Mouse (Mus musculus) midbrain, embryonic 14.5 days (tissue): ENCODE measurements around the gene Gm17409. TPM values are rescaled to one million over a fixed set of nuclear protein-coding genes. Genes with fewer than 3 reads are reported as not detected.

Experiments used
- ATAC-seq: fragments of 200-750 bp; cut with Nextera tagmentation; 2 replicates; pipeline ENCODE4 v1.8.0; 2017; ENCODE audit warnings: moderate number of reproducible peaks, moderate library complexity; ENCODE audit not compliant: low FRiP score, low TSS enrichment
- DNase-seq: peaks from one replicate; pipeline ENCODE4 v3.0.0-alpha.2; 2015
- H3K27ac ChIP-seq: fragments of 300-500 bp; sonication (generic); replicated peaks from 2 replicates; pipeline ENCODE4 v1.5.1; 2014; ENCODE audit warnings: mild to moderate bottlenecking, low read depth, low read length, moderate library complexity
- H3K27me3 ChIP-seq: fragments of 300-500 bp; sonication (generic); 2 replicates; pipeline ENCODE4 v1.6.1; 2014; ENCODE audit warnings: low read length, control low read depth, mixed read lengths; ENCODE audit not compliant: control insufficient read depth, insufficient read depth
- H3K36me3 ChIP-seq: fragments of 300-500 bp; sonication (generic); 2 replicates; pipeline ENCODE4 v1.6.1; 2014; ENCODE audit warnings: low read length, control low read depth; ENCODE audit not compliant: control insufficient read depth, insufficient read depth
- H3K4me1 ChIP-seq: fragments of 300-500 bp; sonication (generic); 2 replicates; pipeline ENCODE4 v1.6.1; 2014; ENCODE audit warnings: mild to moderate bottlenecking, antibody characterized with exemption, low read length, control low read depth; ENCODE audit not compliant: control insufficient read depth, insufficient read depth
- H3K4me2 ChIP-seq: fragments of 300-500 bp; sonication (generic); 2 replicates; pipeline ENCODE4 v1.6.1; 2014; ENCODE audit warnings: mild to moderate bottlenecking, low read length, moderate library complexity
- H3K4me3 ChIP-seq: fragments of 300-500 bp; sonication (generic); replicated peaks from 2 replicates; pipeline ENCODE4 v1.5.1; 2014; ENCODE audit warnings: low read depth, low read length
- H3K9ac ChIP-seq: fragments of 300-500 bp; sonication (generic); replicated peaks from 2 replicates; pipeline ENCODE4 v1.6.1; 2014; ENCODE audit warnings: mild to moderate bottlenecking, low read length, moderate library complexity
- H3K9me3 ChIP-seq: fragments of 300-500 bp; sonication (generic); 2 replicates; pipeline ENCODE4 v1.6.1; 2016; ENCODE audit warnings: low read length, control low read depth, mixed read lengths; ENCODE audit not compliant: control insufficient read depth
- WGBS: fragments of 180-500 bp; shearing (Covaris S2); extraction: QIAGEN DNeasy Blood & Tissue Kit; methylation state at CpG from one replicate; pipeline ENCODE4 v1.1.7; 2014; 5-methylcytosine and 5-hydroxymethylcytosine counted together
- polyA plus RNA-seq: library from polyadenylated mRNA; unstranded; fragments of >200 nt; fragmentation: Nextera tagmentation; extraction: Ambion mirVana; gene quantifications from 2 replicates; pipeline ENCODE4 v1.2.1, GENCODE M21; 2014

Gm17409 gene
- polyA plus RNA-seq, 1 experiment from 2014 or later, result not detected

GRCm38 (mm10) chr2:58447001-58447400 is 22.9 kb upstream of the Gm17409 start:
- Histone ChIP-seq H3K27ac (no peak overlapping the region), H3K4me2 (no peak overlapping the region), H3K4me3 (no peak overlapping the region), H3K9ac (no peak overlapping the region), H3K9me3 (no peaks in the 10 kb centered on the region), H3K4me1 (no peaks in the 10 kb centered on the region), H3K27me3 (no peaks in the 10 kb centered on the region), H3K36me3 (peaks cover 19% of the 10 kb centered on the region)
- WGBS, result 97% methylated on average over 15 of the region's 15 CpGs
- no peak for ATAC-seq
- no peak for DNase-seq

GRCm38 (mm10) chr2:58454095-58454865 is 15.6 kb upstream of the Gm17409 start:
- no peak overlapping the region for H3K9ac ChIP-seq
- WGBS, result 89% methylated on average over 16 of the region's 16 CpGs
- DNase-seq, result no peak
- no peaks in the 10 kb centered on the region for H3K9me3 ChIP-seq
- H3K27ac ChIP-seq, result no peak overlapping the region
- H3K4me3 ChIP-seq, result no peak overlapping the region
- H3K27me3 ChIP-seq, result no peaks in the 10 kb centered on the region
- H3K4me1 ChIP-seq, result no peaks in the 10 kb centered on the region
- H3K36me3 ChIP-seq, result peaks cover 20% of the 10 kb centered on the region; the same call in 1 of the 2 replicates
- H3K4me2 ChIP-seq, result no peak overlapping the region
- no peak for ATAC-seq

GRCm38 (mm10) chr2:58456843-58457487 is 13.0 kb upstream of the Gm17409 start:
- DNase-seq, result no peak
- H3K9me3 ChIP-seq, result no peaks in the 10 kb centered on the region
- no peak for ATAC-seq
- WGBS, result 92% methylated on average over 8 of the region's 8 CpGs
- H3K4me1 ChIP-seq, result no peaks in the 10 kb centered on the region
- no peaks in the 10 kb centered on the region for H3K27me3 ChIP-seq
- H3K4me2 ChIP-seq, result no peak overlapping the region
- H3K36me3 ChIP-seq, result peaks cover 23% of the 10 kb centered on the region; the same call in 1 of the 2 replicates
- H3K4me3 ChIP-seq, result no peak overlapping the region
- no peak overlapping the region for H3K9ac ChIP-seq
- no peak overlapping the region for H3K27ac ChIP-seq

- WGBS, result 97% methylated on average over 5 of the region's 5 CpGs
- DNase-seq, result no peak
- H3K4me3 ChIP-seq, result no peak overlapping the region
- ATAC-seq, result no peak
- H3K27me3 ChIP-seq, result no peaks in the 10 kb centered on the region
- H3K9me3 ChIP-seq, result no peaks in the 10 kb centered on the region
- peaks cover 23% of the 10 kb centered on the region; the same call in 1 of the 2 replicates for H3K36me3 ChIP-seq
- H3K4me2 ChIP-seq, result no peak overlapping the region
- H3K27ac ChIP-seq, result no peak overlapping the region
- no peaks in the 10 kb centered on the region for H3K4me1 ChIP-seq
- no peak overlapping the region for H3K9ac ChIP-seq
Measured at GRCm38 (mm10) chr2:58457488-58457865, 12.4 kb upstream of the Gm17409 start.

- ATAC-seq, result no peak
- Histone ChIP-seq H3K4me2 (no peak overlapping the region), H3K9ac (no peak overlapping the region), H3K4me3 (no peak overlapping the region), H3K9me3 (no peaks in the 10 kb centered on the region), H3K36me3 (peaks cover 23% of the 10 kb centered on the region), H3K4me1 (no peaks in the 10 kb centered on the region), H3K27me3 (no peaks in the 10 kb centered on the region), H3K27ac (no peak overlapping the region)
- no peak for DNase-seq
- 86% methylated on average over 14 of the region's 14 CpGs for WGBS
Measured at GRCm38 (mm10) chr2:58458820-58459371, 11.0 kb upstream of the Gm17409 start.

GRCm38 (mm10) chr2:58470290-58470689 is 374 bp downstream of the Gm17409 start:
- no peaks in the 10 kb centered on the region for H3K4me1 ChIP-seq
- H3K4me2 ChIP-seq, result no peak overlapping the region
- ATAC-seq (no peak), DNase-seq (no peak)
- peaks cover 27% of the 10 kb centered on the region for H3K36me3 ChIP-seq
- no peak overlapping the region for H3K9ac ChIP-seq
- 96% methylated on average over 7 of the region's 7 CpGs for WGBS
- H3K27me3 ChIP-seq, result no peaks in the 10 kb centered on the region
- no peak overlapping the region for H3K4me3 ChIP-seq
- no peaks in the 10 kb centered on the region for H3K9me3 ChIP-seq
- no peak overlapping the region for H3K27ac ChIP-seq

- H3K4me3 ChIP-seq, result no peak overlapping the region
- 0 out of 2 replicates have a peak, but pooled peaks cover 12% of the 10 kb centered on the region for H3K36me3 ChIP-seq
- no peak for DNase-seq
- no peaks in the 10 kb centered on the region for H3K4me1 ChIP-seq
- no peak overlapping the region for H3K9ac ChIP-seq
- H3K27ac ChIP-seq, result no peak overlapping the region
- ATAC-seq, result no peak
- no peaks in the 10 kb centered on the region for H3K9me3 ChIP-seq
- H3K27me3 ChIP-seq, result no peaks in the 10 kb centered on the region
- WGBS, result 82% methylated on average over 8 of the region's 8 CpGs
- no peak overlapping the region for H3K4me2 ChIP-seq
Measured at GRCm38 (mm10) chr2:58475578-58475977, 5.7 kb downstream of the Gm17409 start.

- Histone ChIP-seq H3K36me3 (0 out of 2 replicates have a peak, but pooled peaks cover 12% of the 10 kb centered on the region), H3K9me3 (no peaks in the 10 kb centered on the region), H3K4me1 (no peaks in the 10 kb centered on the region), H3K27me3 (no peaks in the 10 kb centered on the region), H3K4me2 (no peak overlapping the region), H3K27ac (no peak overlapping the region), H3K4me3 (no peak overlapping the region), H3K9ac (no peak overlapping the region)
- WGBS, result 63% methylated on average over 12 of the region's 12 CpGs
- DNase-seq (peak; percentile 91), ATAC-seq (peak; percentile 59; the same call in 1 of the 2 replicates)
Measured at GRCm38 (mm10) chr2:58476956-58477715, 7.2 kb downstream of the Gm17409 start.
